Mouse (Mus musculus): ENCODE measurements around the gene 1700067K01Rik. TPM values are rescaled to one million over a fixed set of nuclear protein-coding genes. Genes with fewer than 3 reads are reported as not detected.
A peak's percentile ranks its signal among the peaks of the same experiment; 100 is the strongest.

1700067K01Rik gene
- polyA plus RNA-seq, 1 experiment from 2014 or later: 0.69 TPM

DNA sequence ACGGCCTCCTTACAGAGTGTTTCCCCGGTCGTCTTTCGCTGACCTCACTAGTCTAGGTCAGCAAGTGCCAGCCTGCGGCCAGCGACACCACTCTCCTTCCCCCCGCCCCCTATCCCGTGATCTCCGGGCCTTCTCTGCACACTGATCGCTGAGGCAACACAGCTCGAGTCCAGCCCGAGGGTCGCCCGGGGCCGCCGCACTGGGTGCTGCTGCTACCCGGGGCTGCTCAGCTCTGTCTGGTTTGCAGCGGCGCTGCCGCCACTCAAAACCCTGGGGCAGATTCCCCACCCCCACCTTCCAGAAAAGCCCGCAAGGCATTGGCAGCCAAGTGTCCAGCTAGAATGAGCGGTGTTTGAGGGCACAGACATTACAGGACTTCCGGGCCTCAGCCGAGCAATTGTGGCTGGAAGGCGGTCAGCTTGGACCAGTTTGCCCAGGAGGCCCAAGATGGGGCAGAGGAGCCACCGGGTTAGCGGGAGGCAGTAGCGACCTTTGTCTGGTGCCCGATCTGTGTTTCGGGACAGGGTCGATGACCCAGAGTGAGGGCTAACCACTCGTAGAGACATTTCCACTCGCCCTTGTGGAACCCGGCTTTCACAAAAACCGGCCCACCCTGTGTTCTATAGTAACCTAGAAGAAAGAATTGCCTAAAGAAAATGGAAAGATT is 11.3 kb downstream of the 1700067K01Rik start:
- ATAC-seq (ENCODE audit: insufficient number of reproducible peaks, insufficient read depth, low FRiP score, low read depth): peak; percentile 18; the same call in 1 of the 2 replicates
- peak overlapping the region; percentile 60 for H3K9ac ChIP-seq (ENCODE audit: low read length)
- peaks cover 2 to 22% of the 10 kb centered on the region in 2 experiments; a peak in 3 of 4 replicates for H3K4me1 ChIP-seq (ENCODE audit: control insufficient read depth in 2 of 2, insufficient read depth in 2 of 2, low read length in 2 of 2)
- H3K4me3 ChIP-seq (ENCODE audit: control insufficient read depth in 1 of 2, insufficient read depth in 1 of 2, low read depth in 1 of 2, low read length in 2 of 2): peak overlapping the region; percentile 47 to 52
- H3K27ac ChIP-seq (replicated peaks in 1 of 2; ENCODE audit: control insufficient read depth in 1 of 2, insufficient read depth in 1 of 2, low read depth in 2 of 2, low read length in 2 of 2): no peak overlapping the region
- 16% methylated on average over 35 of the region's 35 CpGs for WGBS
- H3K9me3 ChIP-seq (ENCODE audit: control insufficient read depth, low read length): peaks cover 5% of the 10 kb centered on the region; the same call in 1 of the 2 replicates
- H3K4me2 ChIP-seq (ENCODE audit: low read length): peak overlapping the region; percentile 99
- H3K27me3 ChIP-seq (ENCODE audit: control insufficient read depth, insufficient read depth, low read length): peaks cover 35% of the 10 kb centered on the region
- H3K36me3 ChIP-seq (ENCODE audit: control insufficient read depth, insufficient read depth, low read length): no peaks in the 10 kb centered on the region

DNA sequence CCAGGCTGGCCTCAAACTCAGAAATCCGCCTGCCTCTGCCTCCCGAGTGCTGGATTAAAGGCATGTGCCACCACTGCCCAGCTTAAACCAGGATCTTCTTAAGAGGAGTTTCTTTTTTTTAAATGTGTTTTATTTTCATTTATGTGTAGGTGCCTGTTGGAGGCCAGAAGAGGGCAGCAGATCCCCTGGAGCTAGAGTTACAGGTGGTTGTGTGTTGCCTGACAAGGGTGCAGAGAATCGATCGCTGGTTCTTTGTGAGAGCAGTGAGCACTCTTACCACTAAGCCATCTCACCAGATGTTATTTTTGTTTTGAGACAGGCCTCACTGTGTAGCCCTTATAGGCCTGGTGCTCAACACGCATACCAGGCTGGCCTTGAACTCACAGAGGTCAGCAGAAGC is 14.5 kb downstream of the 1700067K01Rik start:
- Histone ChIP-seq H3K36me3 (ENCODE audit: control insufficient read depth, insufficient read depth, low read length) (no peaks in the 10 kb centered on the region), H3K4me3 (ENCODE audit: control insufficient read depth in 1 of 2, insufficient read depth in 1 of 2, low read depth in 1 of 2, low read length in 2 of 2) (no peak overlapping the region), H3K4me1 (ENCODE audit: control insufficient read depth in 2 of 2, insufficient read depth in 2 of 2, low read length in 2 of 2) (peaks cover 2 to 18% of the 10 kb centered on the region in 2 experiments; a peak in 3 of 4 replicates), H3K27ac (replicated peaks in 1 of 2; ENCODE audit: control insufficient read depth in 1 of 2, insufficient read depth in 1 of 2, low read depth in 2 of 2, low read length in 2 of 2) (no peak overlapping the region), H3K9me3 (ENCODE audit: control insufficient read depth, low read length) (peaks cover 5% of the 10 kb centered on the region; the same call in 1 of the 2 replicates), H3K4me2 (ENCODE audit: low read length) (no peak overlapping the region), H3K27me3 (ENCODE audit: control insufficient read depth, insufficient read depth, low read length) (peaks cover 34% of the 10 kb centered on the region), H3K9ac (ENCODE audit: low read length) (no peak overlapping the region)
- WGBS: 93% methylated on average over 5 of the region's 5 CpGs
- ATAC-seq (ENCODE audit: insufficient number of reproducible peaks, insufficient read depth, low FRiP score, low read depth): no peak

DNA sequence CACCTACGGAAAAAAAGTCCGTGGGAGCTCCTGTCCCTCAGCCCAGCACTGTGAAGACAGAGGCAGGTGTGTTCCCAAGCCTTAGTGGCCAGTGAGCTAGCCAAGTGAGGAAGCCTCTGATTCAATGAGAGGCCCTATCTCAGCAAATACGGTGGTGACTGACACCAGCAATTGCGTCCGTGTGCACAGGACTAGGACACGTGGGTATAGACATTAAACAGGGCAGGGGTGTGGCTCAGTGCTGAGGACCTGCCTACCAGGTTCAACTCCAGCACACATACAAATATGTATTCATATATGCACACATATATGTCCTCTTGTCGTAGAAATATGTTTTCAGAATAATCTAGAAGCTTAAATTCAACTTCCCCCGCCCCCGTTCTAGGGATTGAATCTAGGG is 18.4 kb downstream of the 1700067K01Rik start:
- no peak overlapping the region for H3K4me2 ChIP-seq (ENCODE audit: low read length)
- no peaks in the 10 kb centered on the region for H3K36me3 ChIP-seq (ENCODE audit: control insufficient read depth, insufficient read depth, low read length)
- ATAC-seq (ENCODE audit: insufficient number of reproducible peaks, insufficient read depth, low FRiP score, low read depth): no peak
- no peak overlapping the region for H3K9ac ChIP-seq (ENCODE audit: low read length)
- no peak overlapping the region for H3K27ac ChIP-seq (replicated peaks in 1 of 2; ENCODE audit: control insufficient read depth in 1 of 2, insufficient read depth in 1 of 2, low read depth in 2 of 2, low read length in 2 of 2)
- no peak overlapping the region for H3K4me3 ChIP-seq (ENCODE audit: control insufficient read depth in 1 of 2, insufficient read depth in 1 of 2, low read depth in 1 of 2, low read length in 2 of 2)
- H3K27me3 ChIP-seq (ENCODE audit: control insufficient read depth, insufficient read depth, low read length): peaks cover 22% of the 10 kb centered on the region
- H3K9me3 ChIP-seq (ENCODE audit: control insufficient read depth, low read length): peaks cover 5% of the 10 kb centered on the region; the same call in 1 of the 2 replicates
- WGBS: 80% methylated on average over 9 of the region's 9 CpGs
- H3K4me1 ChIP-seq (ENCODE audit: control insufficient read depth in 2 of 2, insufficient read depth in 2 of 2, low read length in 2 of 2): peaks cover 20 to 33% of the 10 kb centered on the region in 2 experiments

- no peak within 1 kb of the TSS for H3K4me3 ChIP-seq (ENCODE audit: control insufficient read depth in 1 of 2, insufficient read depth in 1 of 2, low read depth in 1 of 2, low read length in 2 of 2)
- no peak for ATAC-seq (ENCODE audit: insufficient number of reproducible peaks, insufficient read depth, low FRiP score, low read depth)
- H3K27me3 ChIP-seq (ENCODE audit: control insufficient read depth, insufficient read depth, low read length): peaks cover 32% of the 10 kb centered on the region
- H3K27ac ChIP-seq (replicated peaks in 1 of 2; ENCODE audit: control insufficient read depth in 1 of 2, insufficient read depth in 1 of 2, low read depth in 2 of 2, low read length in 2 of 2): no peak within 1 kb of the TSS
- 0 out of 2 replicates have a peak within 1 kb of the TSS, but pooled peaks have one; percentile 13 for H3K4me2 ChIP-seq (ENCODE audit: low read length)
- H3K4me1 ChIP-seq (ENCODE audit: control insufficient read depth in 2 of 2, insufficient read depth in 2 of 2, low read length in 2 of 2): peaks cover 22 to 38% of the 10 kb centered on the region in 2 experiments
- WGBS: 12% methylated on average over 18 of the region's 18 CpGs
- no peaks in the 10 kb centered on the region for H3K36me3 ChIP-seq (ENCODE audit: control insufficient read depth, insufficient read depth, low read length)
- H3K9me3 ChIP-seq (ENCODE audit: control insufficient read depth, low read length): peaks cover 1% of the 10 kb centered on the region; the same call in 1 of the 2 replicates
- no peak within 1 kb of the TSS for H3K9ac ChIP-seq (ENCODE audit: low read length)
These were observed 19.8 kb downstream of the 1700067K01Rik start, which contains the start of gene Palm3 for GRCm38 (mm10) chr8:84021096-84021495. Palm3 (plus strand) TSS chr8:84021471.

- Histone ChIP-seq H3K27ac (replicated peaks in 1 of 2; ENCODE audit: control insufficient read depth in 1 of 2, insufficient read depth in 1 of 2, low read depth in 2 of 2, low read length in 2 of 2) (no peak overlapping the region), H3K9ac (ENCODE audit: low read length) (no peak overlapping the region), H3K27me3 (ENCODE audit: control insufficient read depth, insufficient read depth, low read length) (peaks cover 36% of the 10 kb centered on the region), H3K4me1 (ENCODE audit: control insufficient read depth in 2 of 2, insufficient read depth in 2 of 2, low read length in 2 of 2) (peaks cover 24 to 42% of the 10 kb centered on the region in 2 experiments), H3K4me3 (ENCODE audit: control insufficient read depth in 1 of 2, insufficient read depth in 1 of 2, low read depth in 1 of 2, low read length in 2 of 2) (no peak overlapping the region), H3K36me3 (ENCODE audit: control insufficient read depth, insufficient read depth, low read length) (no peaks in the 10 kb centered on the region), H3K9me3 (ENCODE audit: control insufficient read depth, low read length) (no peaks in the 10 kb centered on the region), H3K4me2 (ENCODE audit: low read length) (0 out of 2 replicates have a peak overlapping the region, but pooled peaks have one; percentile 13)
- WGBS: 47% methylated on average over 12 of the region's 12 CpGs
- no peak for ATAC-seq (ENCODE audit: insufficient number of reproducible peaks, insufficient read depth, low FRiP score, low read depth)
These were observed 20.3 kb downstream of the 1700067K01Rik start for GRCm38 (mm10) chr8:84021569-84021968.

GRCm38 (mm10) chr8:84023085-84023484 is 21.8 kb downstream of the 1700067K01Rik start:
- 1% methylated on average over 5 of the region's 5 CpGs for WGBS
- no peaks in the 10 kb centered on the region for H3K36me3 ChIP-seq (ENCODE audit: control insufficient read depth, insufficient read depth, low read length)
- peak overlapping the region; percentile 48 for H3K4me2 ChIP-seq (ENCODE audit: low read length)
- H3K4me1 ChIP-seq (ENCODE audit: control insufficient read depth in 2 of 2, insufficient read depth in 2 of 2, low read length in 2 of 2): peaks cover 24 to 42% of the 10 kb centered on the region in 2 experiments
- peak overlapping the region; percentile 81 to 83 for H3K27ac ChIP-seq (replicated peaks in 1 of 2; ENCODE audit: control insufficient read depth in 1 of 2, insufficient read depth in 1 of 2, low read depth in 2 of 2, low read length in 2 of 2)
- no peaks in the 10 kb centered on the region for H3K9me3 ChIP-seq (ENCODE audit: control insufficient read depth, low read length)
- H3K4me3 ChIP-seq (ENCODE audit: control insufficient read depth in 1 of 2, insufficient read depth in 1 of 2, low read depth in 1 of 2, low read length in 2 of 2): no peak overlapping the region
- peaks cover 52% of the 10 kb centered on the region for H3K27me3 ChIP-seq (ENCODE audit: control insufficient read depth, insufficient read depth, low read length)
- peak; percentile 59 for ATAC-seq (ENCODE audit: insufficient number of reproducible peaks, insufficient read depth, low FRiP score, low read depth)
- H3K9ac ChIP-seq (ENCODE audit: low read length): no peak overlapping the region

DNA sequence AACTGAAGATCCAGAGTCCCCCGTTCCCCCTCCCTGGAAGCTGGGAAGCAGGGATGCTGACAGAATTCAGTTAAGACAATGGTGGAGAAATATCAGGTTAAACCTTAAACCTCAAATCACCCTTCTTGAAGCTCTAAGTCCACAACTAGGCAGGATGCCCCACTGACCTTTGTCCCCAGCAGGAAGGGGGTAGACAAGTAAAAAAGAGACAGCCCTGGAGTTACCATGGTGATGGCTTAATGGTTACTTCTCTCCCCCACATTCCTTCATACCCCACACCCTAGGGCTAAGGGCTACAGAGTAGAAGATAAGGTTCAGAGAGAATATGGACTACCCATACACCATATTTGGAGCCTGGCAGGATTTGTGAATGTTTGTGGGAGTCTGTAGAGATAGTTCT is 22.3 kb downstream of the 1700067K01Rik start:
- no peak for ATAC-seq (ENCODE audit: insufficient number of reproducible peaks, insufficient read depth, low FRiP score, low read depth)
- Histone ChIP-seq H3K27ac (replicated peaks in 1 of 2; ENCODE audit: control insufficient read depth in 1 of 2, insufficient read depth in 1 of 2, low read depth in 2 of 2, low read length in 2 of 2) (peak overlapping the region; percentile 81 to 83), H3K4me1 (ENCODE audit: control insufficient read depth in 2 of 2, insufficient read depth in 2 of 2, low read length in 2 of 2) (peaks cover 24 to 42% of the 10 kb centered on the region in 2 experiments), H3K27me3 (ENCODE audit: control insufficient read depth, insufficient read depth, low read length) (peaks cover 57% of the 10 kb centered on the region), H3K9me3 (ENCODE audit: control insufficient read depth, low read length) (no peaks in the 10 kb centered on the region), H3K9ac (ENCODE audit: low read length) (no peak overlapping the region; the same call in 1 of the 2 replicates), H3K36me3 (ENCODE audit: control insufficient read depth, insufficient read depth, low read length) (no peaks in the 10 kb centered on the region), H3K4me3 (ENCODE audit: control insufficient read depth in 1 of 2, insufficient read depth in 1 of 2, low read depth in 1 of 2, low read length in 2 of 2) (no peak overlapping the region), H3K4me2 (ENCODE audit: low read length) (peak overlapping the region; percentile 48)
- 23% methylated on average over 1 of the region's 1 CpGs for WGBS

All from heart, embryonic 14.5 days (tissue).